Mouse (Mus musculus) ovary, adult 18-20 months (tissue): ENCODE data around the gene Bend6.
A peak's percentile ranks its signal among the peaks of the same experiment; 100 is the strongest.

Experiments
- DNase-seq: peaks from one replicate; pipeline ENCODE4 v3.0.0; 2022; ENCODE audit warnings: low spot score, mixed read lengths

Bend6 gene

DNA sequence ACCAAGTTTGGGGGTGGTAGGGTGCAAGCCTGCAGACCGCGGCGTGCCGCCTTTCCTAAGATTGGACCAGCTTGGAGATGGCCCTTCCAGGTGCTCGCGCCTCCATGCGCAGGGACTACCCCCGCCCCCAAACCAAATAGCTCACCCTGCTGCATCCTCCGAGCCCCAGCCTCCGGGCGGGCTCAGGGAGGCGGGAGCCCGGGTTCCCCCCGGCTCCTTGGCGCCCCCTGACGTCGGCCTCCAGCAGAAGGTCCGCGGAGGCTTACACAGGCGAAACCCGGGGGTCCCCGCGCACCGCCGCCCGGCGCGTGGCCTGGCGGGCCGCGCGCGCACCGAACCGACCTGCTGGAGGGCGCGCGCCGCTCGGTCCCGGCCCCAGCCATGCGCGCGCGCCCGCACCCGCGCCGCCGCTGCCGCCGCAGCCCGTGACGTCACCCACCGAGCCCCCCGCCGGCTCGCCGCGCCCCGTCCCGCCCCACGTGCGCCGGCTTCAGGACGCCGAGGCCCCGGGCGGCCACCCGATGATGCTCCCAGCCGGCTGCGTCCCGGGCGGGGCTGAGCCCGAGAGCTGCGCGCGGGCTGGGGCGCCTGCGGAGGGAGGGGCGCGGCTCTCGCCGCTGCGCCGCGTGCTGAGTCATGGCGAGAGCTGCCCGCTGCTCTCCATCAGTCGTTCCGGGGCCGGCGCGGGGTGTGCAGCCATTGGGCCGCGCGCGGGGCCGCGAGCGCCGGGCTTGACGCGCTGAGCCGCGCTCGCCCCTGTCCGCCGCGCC, at the start of gene Bend6:
TSS of gene Bend6 (minus strand) at position 396 of the 770 bp plus-strand sequence.
- DNase-seq = peak; percentile 46

DNA sequence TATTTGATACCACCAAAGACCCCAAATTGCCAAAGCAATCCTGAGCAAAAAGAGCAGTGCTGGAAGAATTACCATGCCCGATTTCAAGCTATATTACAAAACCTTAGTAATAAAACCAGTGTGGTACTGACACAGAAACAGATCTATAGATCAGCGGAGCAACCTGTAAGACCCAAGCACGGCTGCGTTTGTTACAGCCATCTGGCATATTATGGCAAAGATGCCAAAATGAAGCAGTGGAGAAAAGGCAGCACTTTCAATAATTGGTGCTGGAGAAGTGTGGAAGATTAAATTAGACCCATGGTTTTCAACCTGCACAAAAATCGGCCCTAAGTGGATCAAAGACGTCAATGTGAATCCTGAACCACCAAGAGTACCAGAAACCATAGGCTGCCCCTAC, 48.0 kb upstream of the Bend6 start:
- no peak for DNase-seq

DNA sequence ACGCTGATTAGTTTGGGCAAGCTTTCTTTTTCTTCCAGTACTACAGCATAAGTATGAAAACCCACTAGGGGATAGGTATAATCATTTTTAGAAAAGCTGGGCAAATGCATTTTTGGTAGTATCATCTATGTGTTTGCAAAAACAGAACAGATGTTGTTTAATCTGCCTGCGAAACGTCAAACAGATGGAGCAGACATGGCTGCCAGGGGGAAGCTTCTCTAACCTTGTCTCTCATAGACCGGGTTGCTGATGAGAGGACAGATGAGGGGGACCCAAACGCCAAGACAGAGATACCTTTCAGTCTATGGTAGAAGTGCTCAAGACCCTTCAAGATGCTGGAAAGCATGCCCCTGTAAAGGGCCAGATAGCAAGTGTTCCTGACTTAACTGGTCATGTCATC, 40.9 kb upstream of the Bend6 start:
- DNase-seq = no peak

DNA sequence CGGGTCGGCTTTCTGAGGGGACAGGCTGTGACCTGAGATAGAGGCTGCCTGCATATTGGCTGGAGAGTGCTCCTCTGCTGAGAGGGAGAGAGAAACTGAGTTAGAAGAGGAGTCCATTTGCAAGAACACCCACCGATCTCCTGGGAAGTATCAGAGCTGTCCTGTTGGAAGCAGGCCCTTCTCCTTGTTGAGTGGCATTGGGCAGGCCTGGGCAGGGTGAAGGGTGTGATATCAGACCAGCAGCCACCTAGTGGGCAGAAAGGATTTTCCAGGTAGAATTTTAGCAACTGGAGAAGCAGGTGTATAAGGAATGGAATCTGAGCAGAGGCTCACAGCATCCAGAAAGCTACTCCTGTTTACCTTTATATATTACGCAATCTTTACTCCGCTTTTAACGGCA, 40.2 kb upstream of the Bend6 start:
- no peak for DNase-seq

DNA sequence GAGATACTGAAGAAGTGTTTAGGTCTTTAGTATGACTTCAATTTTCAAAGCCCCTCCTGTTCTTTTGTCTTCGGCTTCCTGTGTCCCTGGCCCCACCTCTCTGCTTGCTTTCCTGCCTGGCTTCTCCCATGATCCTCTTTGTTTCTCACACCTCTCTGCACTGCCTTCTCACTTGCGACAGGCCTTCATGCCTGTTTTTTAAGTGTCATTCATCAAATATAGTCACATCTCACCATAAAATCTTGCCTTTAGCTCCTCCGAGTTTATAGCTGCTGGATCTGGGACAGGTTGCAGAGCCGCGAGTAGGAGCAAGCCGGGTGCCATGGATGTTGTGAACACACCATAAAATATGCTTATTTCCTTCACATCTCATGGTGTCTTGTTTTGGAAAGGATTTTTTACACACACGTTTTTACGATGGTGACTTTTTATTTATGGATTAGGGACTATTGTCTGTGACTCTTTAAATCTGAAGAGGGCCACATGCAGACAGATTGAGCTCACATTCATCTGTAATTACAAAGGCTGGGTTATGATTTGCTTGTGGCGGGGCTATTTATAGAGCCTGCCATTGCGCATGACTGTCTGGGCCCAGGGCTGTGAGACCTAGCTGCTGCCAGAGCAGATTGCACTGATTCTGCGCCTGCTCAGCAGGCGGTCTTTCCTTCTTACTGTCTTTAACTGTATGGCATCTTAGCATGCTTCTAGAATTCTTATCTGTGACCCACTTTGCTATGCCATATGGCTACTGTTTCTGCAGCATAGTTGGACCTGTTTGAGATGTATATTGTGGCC, 39.2 kb upstream of the Bend6 start:
- DNase-seq = no peak

DNA sequence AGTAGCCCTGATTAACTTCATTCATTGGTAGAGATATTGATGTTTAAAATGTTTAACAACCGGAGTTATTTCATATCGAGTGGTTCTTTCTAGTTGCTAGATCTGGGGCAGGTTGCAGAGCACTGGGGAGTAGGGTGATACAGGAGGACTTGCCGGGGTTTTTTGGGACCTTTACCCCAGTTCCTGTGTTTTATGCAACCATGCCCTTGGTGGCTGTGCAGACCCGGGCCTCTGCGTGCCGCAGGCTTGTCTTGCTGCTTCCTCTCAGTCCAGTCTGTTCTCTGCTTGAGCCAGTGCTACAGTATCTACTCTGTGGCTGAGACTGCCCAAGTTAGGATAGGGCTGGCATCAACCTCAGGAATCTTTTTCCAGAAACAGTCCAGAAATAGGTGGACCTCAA, 38.1 kb upstream of the Bend6 start:
- DNase-seq = no peak

DNA sequence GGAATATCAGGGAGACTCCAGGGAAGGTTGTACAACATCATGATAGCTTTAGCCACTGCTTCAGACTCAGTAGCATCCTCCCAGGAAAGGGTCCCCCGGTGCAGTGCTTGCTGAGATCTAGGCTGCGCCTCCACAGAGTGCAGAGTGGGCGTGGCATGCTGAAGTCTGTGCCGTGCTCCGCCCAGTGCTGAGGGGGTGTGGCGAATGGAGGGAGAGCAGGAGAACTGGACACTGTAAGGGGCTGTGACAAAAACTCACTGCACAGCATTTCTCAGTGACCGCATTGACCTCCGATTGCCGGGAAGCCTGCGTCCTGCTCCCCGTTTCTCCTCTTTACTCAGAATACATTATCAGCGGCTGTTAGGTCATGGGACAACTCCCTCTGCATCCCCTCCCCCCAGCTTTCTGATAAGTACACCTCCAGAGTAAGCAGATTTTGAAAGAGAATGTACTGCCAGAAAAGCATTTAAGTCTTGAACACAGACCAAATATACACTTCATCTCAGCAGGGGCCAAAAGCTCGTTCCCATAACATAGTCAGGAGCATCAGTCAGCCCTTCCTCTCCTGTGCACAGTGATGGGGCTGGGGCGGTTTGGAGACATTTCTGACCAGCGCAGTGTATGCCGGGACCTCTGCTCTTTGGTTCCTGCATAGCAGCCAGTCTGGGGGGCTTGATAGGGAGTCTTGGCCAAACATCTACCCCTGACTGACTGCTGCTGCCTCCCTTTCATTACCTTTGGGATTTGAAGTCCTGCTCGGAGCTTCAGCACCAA, 37.5 kb upstream of the Bend6 start:
- peak; percentile 40 for DNase-seq

DNA sequence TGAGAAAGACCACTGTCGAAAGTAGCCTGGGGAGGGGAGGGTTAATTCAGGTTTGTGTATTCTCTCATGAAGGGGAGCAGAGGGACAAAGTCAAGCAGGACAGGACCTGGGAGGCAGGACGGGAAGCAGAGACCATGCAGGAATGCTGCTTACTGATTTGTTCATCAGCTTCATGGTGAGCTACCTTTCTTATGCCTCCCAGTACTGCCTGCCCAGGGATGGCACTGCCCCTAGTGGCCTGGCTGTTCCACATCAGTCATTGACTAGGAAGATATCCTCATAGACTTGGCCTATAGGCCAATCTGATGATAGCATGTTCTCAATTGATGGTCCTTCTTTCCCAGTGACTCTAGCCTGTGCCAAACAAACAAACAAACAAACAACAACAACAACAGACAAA, 36.3 kb upstream of the Bend6 start:
- no peak for DNase-seq

DNA sequence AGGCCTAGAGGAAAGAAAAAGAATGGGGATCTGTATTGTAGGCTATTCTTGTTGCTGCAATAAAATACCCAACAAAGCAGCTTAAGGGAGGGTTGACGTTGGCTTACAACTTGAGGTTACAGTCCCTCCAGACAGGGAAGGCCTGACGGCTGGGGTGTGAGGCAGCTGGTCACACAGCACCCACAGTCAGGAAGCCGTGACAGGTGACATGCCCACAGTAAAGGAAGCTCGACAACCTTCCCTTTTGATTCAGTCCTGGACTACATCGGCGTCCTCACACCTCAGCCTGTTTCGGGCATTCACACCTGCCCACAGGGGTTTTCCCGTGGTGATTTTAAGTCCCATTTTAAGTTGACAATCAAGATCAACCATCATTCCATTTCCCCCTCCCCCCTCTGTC, 35.0 kb upstream of the Bend6 start:
- DNase-seq = no peak

DNA sequence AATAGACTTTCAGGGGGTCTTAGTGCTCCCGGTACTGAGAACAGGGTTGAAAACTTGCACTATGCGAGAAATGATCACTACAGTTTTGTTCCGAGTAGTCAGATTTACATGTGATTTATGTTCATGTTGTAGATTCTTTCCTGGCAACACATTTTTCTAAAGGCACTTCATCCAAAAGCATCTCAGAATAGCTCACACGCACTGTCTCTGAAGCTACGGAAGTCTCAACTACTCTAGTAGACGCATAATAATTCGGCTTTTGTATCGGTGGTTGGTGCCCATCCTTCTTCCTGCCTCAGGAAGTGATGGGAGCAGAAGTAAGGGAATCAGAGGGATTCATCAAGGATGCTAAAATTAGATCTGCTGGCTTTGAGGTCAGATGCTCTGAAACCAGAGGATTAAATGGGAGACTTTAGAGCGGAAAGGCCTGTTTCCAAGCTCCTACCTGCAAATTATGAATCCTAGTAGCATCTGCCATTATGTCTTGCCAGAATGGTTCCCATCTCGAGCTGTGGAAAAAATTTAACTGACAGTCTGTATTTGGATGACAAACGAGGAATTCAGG, 32.8 kb upstream of the Bend6 start:
- DNase-seq = no peak

DNA sequence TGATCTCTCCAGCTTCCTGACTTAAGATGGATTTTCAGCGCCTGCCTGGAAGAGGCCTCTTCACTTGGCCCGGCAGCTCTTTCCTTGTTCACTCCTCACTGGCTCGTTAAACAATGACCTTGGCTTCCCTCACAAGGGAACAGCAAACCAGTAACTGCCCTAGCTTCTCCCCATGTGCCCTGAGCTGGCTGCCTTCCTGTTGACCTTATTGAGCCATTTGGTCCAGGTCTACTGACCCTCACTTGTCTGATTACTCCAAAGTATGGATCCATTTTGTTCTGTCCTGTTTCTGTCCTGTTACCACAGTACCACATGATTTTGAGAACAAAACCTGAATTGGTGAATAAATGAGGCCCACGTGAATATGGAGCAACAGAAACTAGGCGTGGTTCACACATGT, 32.2 kb upstream of the Bend6 start:
- no peak for DNase-seq

DNA sequence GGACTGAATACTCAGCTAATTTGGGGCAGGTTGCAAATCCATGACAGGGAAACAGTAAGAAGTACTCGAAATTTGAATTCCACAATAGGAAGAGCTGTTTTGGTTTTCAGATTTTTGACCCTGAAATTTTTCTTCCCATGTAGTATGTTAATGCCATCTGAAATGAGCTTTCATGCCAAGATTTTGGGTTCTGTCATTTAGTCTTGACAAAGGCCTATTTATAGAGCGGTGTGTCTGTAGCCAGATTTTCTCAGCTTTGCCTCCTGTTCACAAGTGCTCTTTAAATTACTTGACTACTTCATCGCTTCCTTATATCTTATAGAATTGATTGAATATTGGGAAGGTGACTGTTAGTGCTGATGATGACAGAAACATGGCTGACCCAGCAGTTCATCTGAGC, 28.3 kb upstream of the Bend6 start:
- DNase-seq = no peak

DNA sequence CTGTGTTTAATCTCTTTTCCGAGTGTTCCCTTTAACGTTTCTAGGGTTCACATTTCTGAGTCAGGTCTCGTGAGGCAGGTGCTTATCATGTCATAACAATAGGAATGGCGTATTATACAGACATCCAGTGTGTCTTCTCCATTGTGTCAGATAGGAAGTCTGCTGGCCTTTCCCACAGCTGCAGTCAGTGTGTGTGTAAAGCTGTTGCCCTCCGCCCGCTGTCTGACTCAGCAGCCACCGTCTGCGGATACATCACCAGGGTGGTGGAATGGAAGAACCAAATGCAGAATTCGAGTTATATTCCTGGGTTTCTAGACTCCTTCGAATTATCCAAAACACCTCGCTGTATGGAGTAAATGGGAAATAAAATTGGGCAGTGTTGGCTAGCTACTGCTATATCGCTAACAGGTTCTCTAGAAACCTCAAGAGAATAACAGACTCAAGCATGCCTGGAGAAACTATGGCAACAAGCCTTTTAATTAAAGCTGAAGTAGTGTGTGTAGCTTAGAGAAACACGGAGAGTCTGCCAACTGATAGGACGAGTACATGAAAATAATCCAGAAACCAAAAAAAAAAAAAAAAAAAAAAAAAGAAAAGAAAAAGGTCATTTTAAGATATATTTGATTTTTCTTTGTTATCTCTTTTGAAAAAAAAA, 25.4 kb upstream of the Bend6 start:
- DNase-seq = no peak

DNA sequence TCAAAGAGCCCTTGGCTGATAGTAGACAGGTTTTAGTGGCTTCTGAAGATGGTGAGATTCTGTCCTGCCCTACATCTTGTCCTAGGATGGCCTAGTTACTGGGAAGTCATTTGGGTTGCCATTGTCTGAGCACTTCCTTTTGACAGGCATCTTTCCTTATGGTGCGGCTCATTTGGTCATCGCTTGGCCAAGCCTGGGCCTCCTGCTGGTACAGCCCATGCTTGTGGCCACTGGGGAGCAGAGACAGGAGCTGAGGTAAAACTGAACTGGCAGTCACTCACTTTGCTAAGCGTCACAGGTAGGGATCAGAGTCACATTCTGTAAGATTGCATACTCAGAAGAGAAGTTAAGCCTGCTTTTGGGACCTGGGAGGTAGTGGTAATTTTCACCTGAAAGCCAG, 24.6 kb upstream of the Bend6 start:
- no peak for DNase-seq

DNA sequence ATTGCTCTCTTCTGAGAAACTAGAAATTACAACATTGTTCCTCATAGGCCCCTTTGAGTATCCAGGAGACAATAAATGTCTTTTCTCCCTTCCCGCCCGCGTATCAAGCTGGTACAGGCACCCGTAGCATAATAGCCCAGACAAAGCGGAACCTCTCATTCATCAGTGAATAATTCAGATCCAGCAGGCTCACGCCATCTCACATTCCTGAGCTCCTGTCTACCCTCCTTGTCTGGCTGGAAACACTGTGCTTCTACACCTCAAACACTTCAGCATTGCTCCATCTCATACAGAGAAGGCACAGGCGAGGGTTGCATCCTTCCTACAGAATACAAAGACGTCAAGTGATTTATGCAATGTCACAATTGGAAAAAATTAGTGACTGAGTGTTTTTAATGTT, 24.2 kb upstream of the Bend6 start:
- DNase-seq = no peak

DNA sequence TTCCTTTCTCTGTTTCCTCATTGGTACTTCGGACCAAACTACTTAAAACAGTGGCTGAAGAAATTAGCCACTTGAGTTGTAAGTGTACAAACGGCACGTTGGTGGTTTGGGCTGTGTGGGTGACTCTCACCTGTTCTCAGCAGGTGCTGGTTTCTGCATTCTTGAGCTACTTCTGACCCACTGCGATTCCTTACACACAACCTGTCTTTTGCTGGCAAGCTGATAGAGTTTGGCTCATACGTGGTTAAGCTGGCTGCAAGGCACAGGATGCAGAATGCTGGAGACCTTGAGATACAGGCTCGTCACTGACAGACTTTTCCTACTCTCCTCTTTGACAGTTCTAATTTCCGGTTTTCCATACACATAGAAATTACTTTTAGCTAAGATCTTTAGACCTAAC, 19.9 kb upstream of the Bend6 start:
- DNase-seq = no peak

DNA sequence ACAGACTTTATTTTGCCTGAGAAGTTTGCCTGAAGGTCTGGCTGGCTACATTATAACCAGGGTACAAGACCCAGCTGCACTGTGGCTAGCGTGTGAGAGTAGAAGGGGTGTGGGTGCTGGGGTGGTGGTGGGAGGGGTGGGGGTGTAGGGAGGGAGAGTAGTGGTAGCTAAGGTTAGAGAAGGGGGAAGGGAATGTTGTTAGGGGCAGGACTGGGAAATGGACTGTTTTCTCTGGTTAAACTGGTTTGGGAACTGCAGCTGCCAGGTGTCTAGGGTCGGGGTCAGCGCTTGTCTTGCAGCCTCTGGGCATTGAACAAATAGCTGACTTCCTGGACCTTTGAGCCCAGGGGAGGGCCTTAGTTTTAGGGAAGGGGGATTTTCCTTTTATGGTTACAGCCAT, 17.7 kb upstream of the Bend6 start:
- no peak for DNase-seq

DNA sequence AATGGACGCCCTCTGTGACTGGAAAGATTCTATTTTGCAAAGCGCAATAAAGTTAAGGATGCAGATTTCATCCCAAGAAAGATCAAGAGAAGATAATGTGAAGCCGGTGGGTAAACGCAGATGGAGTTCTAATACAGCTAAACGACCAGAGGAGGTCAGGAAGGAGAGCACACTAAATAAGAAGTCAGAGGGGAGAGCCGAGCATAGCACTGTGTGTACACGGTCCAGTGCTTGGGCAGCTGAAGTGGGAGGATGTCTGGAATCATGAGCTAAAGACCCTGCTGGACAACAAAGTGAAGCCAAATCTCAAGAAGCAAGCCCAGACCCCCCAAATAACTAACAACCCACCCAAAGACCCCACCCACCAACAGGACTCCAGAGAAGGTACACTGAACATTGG, 15.4 kb upstream of the Bend6 start:
- no peak for DNase-seq

DNA sequence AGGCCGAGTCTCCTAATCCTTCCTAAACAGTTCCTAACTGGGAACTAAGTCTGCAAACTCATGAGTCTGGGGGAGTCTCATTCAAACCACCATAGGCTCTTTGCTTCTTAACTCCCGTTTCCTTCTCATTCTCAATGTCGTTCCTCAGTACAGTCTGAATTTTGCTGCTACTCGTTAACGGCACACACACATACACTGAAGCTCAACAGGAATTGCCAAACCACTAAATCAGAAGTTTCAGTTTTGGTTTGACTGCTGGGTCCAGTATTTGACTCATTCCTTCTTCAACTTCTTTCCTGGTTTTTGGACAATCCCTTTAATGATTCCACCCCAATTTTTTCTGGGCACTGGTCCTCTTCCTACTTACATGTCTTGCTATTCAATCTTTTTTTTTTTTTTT, 8.9 kb upstream of the Bend6 start:
- DNase-seq = no peak

DNA sequence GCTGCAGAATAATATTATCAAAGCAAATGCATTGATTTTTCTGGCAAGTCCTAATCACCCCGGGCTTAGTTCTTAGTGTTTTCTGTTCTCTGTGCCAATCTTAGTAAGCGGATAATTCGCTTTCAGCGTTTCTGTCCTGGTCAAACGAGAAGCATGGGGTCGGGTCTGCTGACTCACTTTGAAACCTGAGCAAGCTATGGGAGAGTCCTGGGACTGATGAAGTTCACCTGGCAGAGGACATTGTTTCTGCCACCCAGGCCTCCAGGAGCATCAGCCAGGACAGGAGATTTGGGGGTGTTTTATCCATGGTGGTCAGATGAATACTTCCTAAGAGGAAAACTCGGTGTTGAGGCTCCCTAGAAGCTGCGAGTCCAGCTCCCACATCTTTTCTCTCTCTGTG, 4.0 kb upstream of the Bend6 start:
- DNase-seq = no peak

DNA sequence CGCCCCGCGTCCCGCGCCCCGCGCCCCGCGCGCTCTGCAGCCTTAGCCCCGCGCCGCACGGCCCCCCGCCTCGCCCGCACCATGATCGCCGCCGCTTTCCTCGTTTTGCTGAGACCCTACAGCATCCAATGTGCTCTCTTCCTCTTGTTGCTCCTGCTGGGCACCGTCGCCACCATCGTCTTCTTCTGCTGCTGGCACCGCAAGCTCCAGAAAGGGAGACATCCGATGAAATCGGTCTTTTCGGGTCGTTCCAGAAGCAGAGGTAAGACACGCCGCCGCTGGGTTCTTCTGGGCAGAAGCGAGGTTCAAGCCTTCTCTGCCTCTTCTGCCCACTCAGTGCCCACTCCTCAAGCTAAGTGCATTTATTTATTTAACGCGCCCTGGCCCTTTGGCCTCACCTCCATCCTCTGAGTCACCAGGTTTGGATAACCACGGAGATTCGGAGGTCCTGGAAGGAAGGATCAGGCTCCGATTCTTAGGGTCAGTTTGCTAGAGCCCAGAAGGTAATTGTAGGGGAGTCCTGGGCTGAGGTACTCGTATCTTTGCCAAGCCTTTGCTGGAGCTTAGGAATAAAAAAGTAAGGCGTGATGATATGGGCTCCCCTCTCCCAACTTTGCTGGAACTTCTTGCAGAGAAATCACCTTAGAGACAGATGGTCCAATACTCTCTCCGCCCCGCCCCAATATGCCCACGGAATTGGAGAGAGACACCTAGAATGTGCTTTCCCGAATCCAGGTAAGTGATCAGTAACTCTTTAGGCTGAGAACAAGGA, 761 bp upstream of the Bend6 start, which contains the start of gene Dst:
TSS of gene Dst (plus strand) at position 35 of the 772 bp plus-strand sequence.
- no peak for DNase-seq
